Mouse (Mus musculus): ENCODE measurements around the gene Pigl. TPM values are rescaled to one million over a fixed set of nuclear protein-coding genes. Genes with fewer than 3 reads are reported as not detected.

The Pigl gene
- polyA plus RNA-seq, 1 experiment from 2014 or later = 10.8 TPM

DNA sequence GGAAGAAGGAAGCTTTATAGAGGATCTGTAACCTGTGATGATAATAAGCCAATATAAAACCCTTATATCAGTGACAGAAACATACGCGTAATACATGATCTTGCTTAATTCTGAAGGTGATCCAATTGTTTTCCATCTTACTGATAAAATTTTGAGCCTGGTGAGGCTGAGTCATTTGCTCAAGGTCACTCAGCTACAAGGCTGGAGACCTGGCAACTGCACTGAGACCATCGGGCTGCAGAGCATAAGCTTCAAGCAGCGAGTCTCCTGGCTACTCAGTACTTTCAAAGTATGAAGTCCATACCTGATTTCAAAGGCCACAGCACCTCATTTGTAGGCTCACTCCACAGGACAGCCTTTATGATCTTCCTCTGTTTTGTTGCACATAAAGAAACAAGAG, 17.9 kb downstream of the Pigl start:
- H3K4me3 ChIP-seq = no peak overlapping the region
- no peaks in the 10 kb centered on the region for H3K4me1 ChIP-seq
- no peak overlapping the region for H3K9ac ChIP-seq
- no peaks in the 10 kb centered on the region for H3K9me3 ChIP-seq
- H3K27ac ChIP-seq = no peak overlapping the region
- H3K4me2 ChIP-seq (replicated peaks) = no peak overlapping the region
- ATAC-seq (ENCODE audit: low FRiP score, low read depth) = no peak
- no peaks in the 10 kb centered on the region for H3K36me3 ChIP-seq
- H3K27me3 ChIP-seq (replicated peaks) = no peaks in the 10 kb centered on the region
- WGBS = 96% methylated on average over 4 of the region's 4 CpGs

DNA sequence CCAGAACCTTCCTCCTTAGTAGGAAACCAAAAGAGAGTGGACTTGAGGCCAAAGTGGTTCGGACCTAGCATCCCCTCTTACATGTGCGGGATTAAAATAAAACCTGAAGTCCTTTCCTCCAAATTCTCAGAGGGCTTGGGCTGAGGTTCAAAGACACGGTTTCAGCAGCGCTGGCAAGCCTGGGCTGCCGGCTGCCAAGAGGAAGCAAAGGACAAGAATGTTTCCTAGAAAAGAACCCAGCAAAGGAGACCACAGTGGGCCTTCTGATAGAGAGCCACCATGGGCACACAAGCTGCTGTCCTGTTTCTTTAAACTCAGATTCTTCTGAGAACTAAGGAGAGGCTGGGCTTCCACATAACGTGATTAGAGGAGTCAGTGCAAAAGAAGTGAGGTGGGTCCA, 20.7 kb downstream of the Pigl start:
- Histone ChIP-seq H3K9me3 (no peaks in the 10 kb centered on the region), H3K36me3 (no peaks in the 10 kb centered on the region), H3K27ac (no peak overlapping the region), H3K4me1 (no peaks in the 10 kb centered on the region), H3K4me3 (no peak overlapping the region), H3K9ac (no peak overlapping the region), H3K4me2 (replicated peaks) (no peak overlapping the region), H3K27me3 (replicated peaks) (no peaks in the 10 kb centered on the region)
- no peak for ATAC-seq (ENCODE audit: low FRiP score, low read depth)
- WGBS = 80% methylated on average over 6 of the region's 6 CpGs

DNA sequence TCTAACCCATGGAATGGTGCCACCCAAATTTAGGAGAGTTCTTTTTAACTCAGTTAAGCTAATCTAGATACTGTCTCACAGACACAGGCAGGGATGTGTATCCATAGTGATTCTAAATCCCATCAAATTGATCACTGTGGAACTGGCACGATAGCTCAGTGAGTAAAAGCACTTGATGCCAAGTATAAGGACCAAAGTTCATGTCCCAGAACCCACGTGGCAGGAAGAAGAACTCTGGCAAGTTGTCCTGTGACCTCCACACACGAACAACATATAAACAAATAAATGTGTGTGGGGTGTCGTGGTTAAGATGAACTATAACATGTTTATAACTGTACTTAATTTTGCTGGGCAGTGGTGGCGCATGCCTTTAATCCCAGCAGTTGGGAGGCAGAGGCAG, 21.3 kb downstream of the Pigl start:
- H3K4me1 ChIP-seq = no peaks in the 10 kb centered on the region
- no peak overlapping the region for H3K27ac ChIP-seq
- no peak for ATAC-seq (ENCODE audit: low FRiP score, low read depth)
- no peaks in the 10 kb centered on the region for H3K9me3 ChIP-seq
- no peak overlapping the region for H3K4me2 ChIP-seq (replicated peaks)
- H3K27me3 ChIP-seq (replicated peaks) = no peaks in the 10 kb centered on the region
- H3K4me3 ChIP-seq = no peak overlapping the region
- WGBS = 91% methylated on average over 5 of the region's 5 CpGs
- no peaks in the 10 kb centered on the region for H3K36me3 ChIP-seq
- H3K9ac ChIP-seq = no peak overlapping the region

DNA sequence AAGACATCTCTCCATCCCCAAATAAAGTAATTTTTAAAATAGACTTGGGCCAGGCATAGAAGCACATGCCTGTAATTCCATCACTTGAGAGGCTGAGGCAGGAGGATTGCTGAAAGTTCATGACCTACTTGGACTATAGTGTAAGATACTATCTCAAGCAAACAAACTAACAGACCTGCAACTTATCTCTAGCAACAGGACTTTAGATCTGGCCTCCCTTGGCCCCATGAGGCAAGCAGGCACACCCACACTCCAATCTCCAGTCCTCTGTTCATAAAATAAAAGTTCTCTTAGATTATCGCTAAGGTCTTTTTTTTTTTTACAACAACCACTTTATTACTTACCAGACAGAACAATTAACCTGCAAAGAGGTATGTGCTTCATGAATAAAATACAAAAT, 28.7 kb downstream of the Pigl start:
- WGBS = 98% methylated on average over 1 of the region's 1 CpGs
- no peaks in the 10 kb centered on the region for H3K9me3 ChIP-seq
- H3K27me3 ChIP-seq (replicated peaks) = no peaks in the 10 kb centered on the region
- H3K4me1 ChIP-seq = no peaks in the 10 kb centered on the region
- H3K36me3 ChIP-seq = no peaks in the 10 kb centered on the region
- no peak for ATAC-seq (ENCODE audit: low FRiP score, low read depth)
- H3K4me3 ChIP-seq = no peak overlapping the region
- no peak overlapping the region for H3K27ac ChIP-seq
- H3K4me2 ChIP-seq (replicated peaks) = no peak overlapping the region
- H3K9ac ChIP-seq = no peak overlapping the region

DNA sequence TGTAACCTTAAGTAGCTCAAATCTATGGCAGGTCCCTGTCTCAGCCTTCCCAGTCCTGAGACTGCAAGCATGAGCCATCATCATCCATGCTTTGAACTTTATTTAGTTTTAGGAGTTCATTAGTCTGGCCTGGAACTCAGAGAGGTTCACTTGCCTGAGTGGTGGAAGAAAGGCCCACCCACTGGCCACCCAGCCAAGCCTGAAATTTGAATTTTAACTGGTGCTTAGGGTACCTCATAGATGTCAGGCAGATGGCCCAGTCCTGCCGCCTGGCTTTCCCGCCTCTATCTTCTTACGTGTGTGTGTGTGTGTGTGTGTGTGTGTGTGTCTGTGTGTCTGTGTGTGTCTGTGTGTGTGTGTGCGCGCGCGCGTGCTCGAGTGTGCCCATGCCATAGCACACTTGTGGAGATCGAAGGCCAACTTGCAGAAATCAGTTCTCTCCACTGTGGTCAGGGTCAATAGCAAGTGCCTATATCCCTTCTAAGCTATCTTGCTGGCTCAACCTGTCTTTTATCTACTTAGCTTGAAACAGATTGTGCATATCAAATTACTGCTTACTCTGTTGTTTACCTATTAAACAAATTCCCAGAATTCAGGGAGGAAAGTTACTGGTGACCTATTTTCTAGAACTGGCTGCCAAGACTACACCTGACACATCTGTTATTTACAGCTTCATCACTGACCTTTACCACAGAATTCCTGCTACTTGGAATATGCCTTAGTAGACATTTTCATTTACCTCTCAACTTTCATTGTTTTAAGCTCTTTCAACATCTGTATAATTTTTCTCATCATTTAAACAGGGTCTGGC, 29.5 kb downstream of the Pigl start:
- 93% methylated on average over 10 of the region's 10 CpGs for WGBS
- ATAC-seq (ENCODE audit: low FRiP score, low read depth) = no peak
- H3K27me3 ChIP-seq (replicated peaks) = no peaks in the 10 kb centered on the region

DNA sequence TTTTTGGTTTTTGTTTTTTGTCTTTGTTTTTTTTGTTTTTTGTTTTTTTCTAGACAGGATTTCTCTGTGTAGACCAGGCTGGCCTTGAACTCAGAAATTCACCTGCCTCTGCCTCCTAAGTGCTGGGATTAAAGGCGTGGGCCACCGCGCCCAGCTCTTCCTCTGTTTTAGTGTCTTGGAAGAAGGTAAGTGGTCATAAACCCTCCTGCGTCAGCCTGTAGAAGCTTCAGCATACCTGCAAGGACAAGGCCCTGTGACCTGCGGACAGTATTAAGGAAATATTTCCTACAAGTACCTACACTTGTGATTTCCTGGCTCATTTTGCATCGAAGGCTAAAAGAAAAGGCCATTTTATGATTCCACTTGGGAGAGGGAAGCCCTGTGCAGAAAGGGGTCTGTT, 35.4 kb downstream of the Pigl start:
- no peak for ATAC-seq (ENCODE audit: low FRiP score, low read depth)
- Histone ChIP-seq H3K9me3 (no peaks in the 10 kb centered on the region), H3K27ac (no peak overlapping the region), H3K9ac (no peak overlapping the region), H3K4me2 (replicated peaks) (no peak overlapping the region), H3K36me3 (no peaks in the 10 kb centered on the region), H3K27me3 (replicated peaks) (no peaks in the 10 kb centered on the region), H3K4me1 (peaks cover 11% of the 10 kb centered on the region), H3K4me3 (no peak overlapping the region)
- WGBS = 96% methylated on average over 6 of the region's 6 CpGs

More for the DNA sequence above, 29.5 kb downstream of the Pigl start:
- Histone ChIP-seq H3K4me2 (replicated peaks) (no peak overlapping the region), H3K4me1 (no peaks in the 10 kb centered on the region), H3K27ac (no peak overlapping the region), H3K9ac (no peak overlapping the region), H3K4me3 (no peak overlapping the region), H3K9me3 (no peaks in the 10 kb centered on the region), H3K36me3 (no peaks in the 10 kb centered on the region)

DNA sequence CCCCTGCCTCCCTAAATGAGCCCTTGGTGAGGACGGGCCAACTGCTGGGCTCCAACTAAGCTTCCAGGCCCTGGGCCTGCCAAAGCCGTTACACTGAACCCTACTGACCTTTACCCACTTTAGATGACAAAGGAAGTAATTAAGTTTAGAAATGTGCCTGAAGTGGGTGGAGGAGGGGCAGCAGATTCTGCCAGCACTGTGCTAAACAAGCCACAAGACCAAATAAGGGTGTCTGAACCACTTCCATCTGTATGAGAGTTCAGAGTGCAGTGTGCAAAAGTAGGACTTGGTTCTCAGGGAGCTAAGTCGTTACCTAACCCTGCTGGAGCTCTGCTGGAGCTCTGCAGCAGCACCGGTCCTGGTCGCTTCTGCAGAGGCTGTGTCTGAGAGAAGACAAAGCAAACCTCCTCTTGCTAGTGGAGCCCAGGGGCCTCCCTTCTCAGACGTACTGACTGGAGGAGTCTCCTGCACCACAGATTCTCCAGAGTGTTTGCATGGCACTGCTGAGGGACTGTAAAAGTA, 36.6 kb downstream of the Pigl start:
- no peak overlapping the region for H3K4me2 ChIP-seq (replicated peaks)
- peaks cover 11% of the 10 kb centered on the region for H3K4me1 ChIP-seq
- WGBS = 2% methylated on average over 6 of the region's 6 CpGs
- H3K27me3 ChIP-seq (replicated peaks) = no peaks in the 10 kb centered on the region
- no peak overlapping the region for H3K4me3 ChIP-seq
- 0 out of 2 replicates have a peak overlapping the region, but pooled peaks have one; percentile 17 for H3K9ac ChIP-seq
- H3K27ac ChIP-seq = no peak overlapping the region
- ATAC-seq (ENCODE audit: low FRiP score, low read depth) = no peak
- H3K9me3 ChIP-seq = no peaks in the 10 kb centered on the region
- H3K36me3 ChIP-seq = no peaks in the 10 kb centered on the region

DNA sequence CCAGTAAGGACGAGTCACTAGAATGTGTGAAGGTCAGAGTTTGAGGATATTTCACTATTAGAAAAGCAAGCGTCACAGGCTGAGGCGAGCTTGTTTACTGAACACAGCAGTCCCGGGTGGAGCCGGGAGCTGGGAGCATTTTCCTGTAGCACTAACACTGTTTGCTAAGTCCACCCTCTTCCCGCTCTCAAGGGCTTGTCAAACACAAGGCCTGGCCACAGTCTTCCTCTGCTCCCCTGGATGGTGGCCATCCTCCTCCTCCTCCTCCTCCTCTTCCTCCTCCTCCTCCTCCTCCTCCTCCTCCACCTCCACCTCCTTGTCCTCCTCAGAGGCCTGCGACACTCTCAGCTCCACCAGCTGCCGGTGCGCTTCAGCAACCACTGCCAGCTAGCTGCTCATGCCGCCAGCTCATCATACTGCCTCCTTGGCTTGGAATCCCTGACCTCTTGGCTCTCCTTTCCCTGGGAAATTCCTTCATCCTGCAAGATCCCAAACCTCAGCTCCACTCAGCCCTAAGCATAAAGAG, 37.1 kb downstream of the Pigl start:
- ATAC-seq (ENCODE audit: low FRiP score, low read depth) = no peak

DNA sequence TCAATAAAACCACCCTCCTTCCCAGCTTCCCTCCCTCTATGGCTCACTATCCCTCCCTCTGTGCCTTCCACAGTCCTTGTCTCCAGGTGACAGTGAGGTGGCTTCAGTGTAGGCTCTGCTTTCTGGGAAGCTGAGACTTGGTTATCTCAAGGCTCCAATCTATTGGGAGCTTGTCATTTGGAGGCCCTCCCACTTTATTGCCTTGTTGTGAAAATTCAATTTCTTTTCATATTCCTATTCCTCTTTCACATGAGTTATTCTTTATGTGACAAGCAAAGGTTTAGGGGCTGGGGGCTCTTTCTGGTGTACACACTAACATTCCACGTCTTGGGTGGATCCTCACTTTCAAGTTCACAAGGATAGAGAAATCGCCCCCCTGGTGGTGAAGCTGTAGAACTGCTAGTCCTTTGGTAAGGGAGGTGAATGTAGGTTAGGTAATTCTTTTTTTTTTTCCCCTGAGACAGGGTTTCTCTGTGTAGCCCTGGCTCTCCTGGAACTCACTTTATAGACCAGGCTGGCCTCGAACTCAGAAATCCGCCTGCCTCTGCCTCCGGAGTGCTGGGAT, 38.0 kb downstream of the Pigl start:
- Histone ChIP-seq H3K9ac (no peak overlapping the region), H3K4me2 (replicated peaks) (no peak overlapping the region), H3K27me3 (replicated peaks) (no peaks in the 10 kb centered on the region), H3K9me3 (no peaks in the 10 kb centered on the region), H3K36me3 (no peaks in the 10 kb centered on the region), H3K4me3 (no peak overlapping the region), H3K4me1 (peaks cover 11% of the 10 kb centered on the region), H3K27ac (no peak overlapping the region)
- 60% methylated on average over 5 of the region's 5 CpGs for WGBS
- no peak for ATAC-seq (ENCODE audit: low FRiP score, low read depth)

More for the DNA sequence above, 37.1 kb downstream of the Pigl start:
- Histone ChIP-seq H3K27ac (no peak overlapping the region), H3K4me2 (replicated peaks) (no peak overlapping the region), H3K9ac (0 out of 2 replicates have a peak overlapping the region, but pooled peaks have one; percentile 17), H3K36me3 (no peaks in the 10 kb centered on the region), H3K4me1 (peaks cover 11% of the 10 kb centered on the region), H3K27me3 (replicated peaks) (no peaks in the 10 kb centered on the region), H3K4me3 (no peak overlapping the region), H3K9me3 (no peaks in the 10 kb centered on the region)
- whole genome bisulfite sequencing = 37% methylated on average over 9 of the region's 10 CpGs

DNA sequence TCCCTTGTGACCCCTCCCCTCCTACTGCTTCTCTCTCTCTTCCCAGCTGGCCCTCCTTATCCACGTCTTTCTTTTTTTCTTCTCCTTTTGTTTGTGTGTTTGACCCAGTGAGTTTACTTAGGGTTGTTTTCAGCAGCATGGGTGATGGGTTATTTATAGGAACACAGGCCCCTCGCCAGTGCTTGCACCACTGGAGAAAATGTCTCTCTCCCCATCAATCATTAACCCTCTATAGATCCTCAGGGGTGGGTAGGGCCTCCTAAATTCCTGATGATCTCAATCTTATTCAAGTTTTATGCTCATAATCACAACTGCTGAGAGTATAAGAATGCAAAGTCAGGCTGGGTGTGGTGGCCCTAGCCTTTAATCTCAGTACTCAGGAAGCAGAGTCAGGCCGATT, 38.9 kb downstream of the Pigl start:
- no peak overlapping the region for H3K9ac ChIP-seq
- no peak for ATAC-seq (ENCODE audit: low FRiP score, low read depth)
- no peaks in the 10 kb centered on the region for H3K36me3 ChIP-seq
- H3K4me3 ChIP-seq = no peak overlapping the region
- no peaks in the 10 kb centered on the region for H3K27me3 ChIP-seq (replicated peaks)
- no peak overlapping the region for H3K27ac ChIP-seq
- 41% methylated on average over 3 of the region's 3 CpGs for WGBS
- peaks cover 11% of the 10 kb centered on the region for H3K4me1 ChIP-seq
- no peak overlapping the region for H3K4me2 ChIP-seq (replicated peaks)
- no peaks in the 10 kb centered on the region for H3K9me3 ChIP-seq

DNA sequence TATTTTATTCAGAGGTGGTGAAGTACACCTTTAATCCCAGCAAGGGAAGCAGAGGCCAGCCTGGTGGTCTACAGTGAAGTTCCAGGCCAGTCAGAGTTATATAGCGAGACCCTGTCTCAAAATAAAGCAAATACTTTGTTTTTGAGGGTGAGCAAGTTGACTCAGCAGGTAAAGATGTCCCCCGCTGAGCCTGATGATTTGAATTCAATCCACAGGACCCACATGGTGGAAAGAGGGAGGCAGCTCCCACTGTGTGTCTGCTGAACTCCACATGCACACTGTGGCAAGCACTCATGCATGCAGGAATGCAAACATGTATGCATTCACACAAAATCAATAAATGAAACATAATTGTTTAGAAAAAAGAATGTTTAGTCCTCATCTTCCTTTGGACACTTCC, 40.5 kb downstream of the Pigl start:
- no peak for ATAC-seq (ENCODE audit: low FRiP score, low read depth)
- Histone ChIP-seq H3K36me3 (no peaks in the 10 kb centered on the region), H3K4me1 (peaks cover 11% of the 10 kb centered on the region), H3K27ac (no peak overlapping the region), H3K27me3 (replicated peaks) (no peaks in the 10 kb centered on the region), H3K9me3 (no peaks in the 10 kb centered on the region), H3K4me2 (replicated peaks) (no peak overlapping the region), H3K9ac (no peak overlapping the region), H3K4me3 (no peak overlapping the region)
- 82% methylated on average over 2 of the region's 2 CpGs for WGBS

DNA sequence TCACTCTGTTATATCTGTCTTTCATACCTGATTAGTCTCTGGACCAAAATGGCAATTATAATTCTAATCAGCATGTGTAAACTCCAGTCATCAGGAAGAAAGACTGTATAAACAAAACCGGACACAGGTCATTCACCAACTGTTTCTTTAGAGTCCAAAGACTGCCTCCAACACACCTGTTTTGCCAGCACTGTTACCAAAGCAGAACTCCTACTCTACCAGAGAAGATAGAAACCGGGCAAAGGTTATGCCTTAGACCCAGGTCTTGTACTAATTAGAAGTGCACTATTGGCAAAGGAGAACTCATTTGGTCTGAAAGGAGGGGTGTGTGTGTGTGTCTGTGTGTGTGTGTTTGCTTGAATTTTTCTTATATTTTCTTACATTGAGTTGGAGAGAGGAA, 42.3 kb downstream of the Pigl start:
- no peaks in the 10 kb centered on the region for H3K4me1 ChIP-seq
- no peaks in the 10 kb centered on the region for H3K9me3 ChIP-seq
- no peak overlapping the region for H3K4me3 ChIP-seq
- no peak overlapping the region for H3K4me2 ChIP-seq (replicated peaks)
- H3K9ac ChIP-seq = no peak overlapping the region
- ATAC-seq (ENCODE audit: low FRiP score, low read depth) = no peak
- H3K36me3 ChIP-seq = peaks cover 3% of the 10 kb centered on the region; the same call in 1 of the 2 replicates
- H3K27ac ChIP-seq = no peak overlapping the region
- 90% methylated on average over 2 of the region's 2 CpGs for WGBS
- no peaks in the 10 kb centered on the region for H3K27me3 ChIP-seq (replicated peaks)
